Mouse (Mus musculus): ENCODE data around the gene 1700001K19Rik.

Gene 1700001K19Rik

DNA sequence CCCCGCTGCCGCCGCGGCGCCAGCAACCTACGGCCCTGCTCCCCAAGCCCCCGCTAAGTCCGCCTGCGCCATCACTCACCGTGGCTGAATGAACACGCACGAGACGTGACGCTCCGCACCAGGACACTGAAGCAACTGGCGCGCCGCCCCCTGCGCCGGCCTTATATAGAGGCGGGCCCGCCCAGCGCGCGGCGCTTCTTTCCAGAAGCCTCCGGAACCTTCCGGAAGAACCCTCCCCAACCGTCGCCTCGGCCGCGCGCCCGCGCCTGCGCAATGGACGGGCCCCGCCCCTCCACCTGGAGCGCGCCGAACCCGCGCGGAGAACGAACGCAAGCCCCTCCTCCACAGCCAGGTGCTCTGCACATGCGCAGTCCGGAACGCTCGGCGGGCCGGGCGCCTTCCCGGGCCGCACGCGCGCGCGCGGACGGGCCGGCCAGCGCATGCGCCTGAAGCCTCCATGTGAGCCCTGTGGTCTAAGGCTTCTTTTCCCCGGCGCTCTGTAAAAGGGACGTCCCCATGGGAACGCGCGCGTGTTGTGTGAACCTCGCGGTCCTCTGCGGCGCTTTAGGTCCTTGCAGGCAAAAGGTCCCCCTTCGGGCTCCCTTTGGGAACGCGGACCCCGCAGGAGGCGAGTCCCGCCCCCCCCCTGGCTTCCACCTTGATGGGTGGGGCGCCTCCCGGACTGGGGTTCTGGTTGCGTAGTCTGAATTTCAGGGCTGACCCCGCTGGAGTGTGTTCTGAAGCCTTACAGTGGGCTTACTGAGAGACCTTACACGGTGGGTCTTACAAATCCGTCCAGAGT is 14.0 kb upstream of the 1700001K19Rik start:
- under 1% methylated on average over 89 of the region's 89 CpGs for WGBS

DNA sequence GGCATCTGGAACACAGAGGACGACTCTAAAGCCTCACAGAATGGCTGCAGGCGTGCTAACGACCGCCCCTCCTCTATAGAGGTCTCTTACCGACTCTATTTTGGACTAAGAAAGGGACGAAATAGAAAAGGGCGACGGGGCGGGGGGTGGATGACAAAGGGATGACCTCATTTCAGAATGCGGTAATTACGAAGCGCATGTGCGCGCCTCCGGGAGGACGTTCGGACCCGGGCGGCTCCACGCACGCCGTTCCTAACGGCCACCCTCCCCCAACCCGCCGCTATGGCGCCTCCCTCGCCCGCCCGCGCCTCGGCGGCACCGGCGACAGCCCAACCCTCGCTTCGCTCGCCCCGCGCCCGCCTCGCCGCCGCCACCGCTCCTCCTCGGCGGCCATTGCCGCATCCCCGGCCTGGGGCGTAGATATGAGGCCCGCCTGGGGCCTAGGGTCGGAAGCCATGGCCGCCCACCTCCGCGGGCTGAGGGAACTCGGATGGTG is 13.3 kb upstream of the 1700001K19Rik start:
- WGBS = under 1% methylated on average over 55 of the region's 55 CpGs

DNA sequence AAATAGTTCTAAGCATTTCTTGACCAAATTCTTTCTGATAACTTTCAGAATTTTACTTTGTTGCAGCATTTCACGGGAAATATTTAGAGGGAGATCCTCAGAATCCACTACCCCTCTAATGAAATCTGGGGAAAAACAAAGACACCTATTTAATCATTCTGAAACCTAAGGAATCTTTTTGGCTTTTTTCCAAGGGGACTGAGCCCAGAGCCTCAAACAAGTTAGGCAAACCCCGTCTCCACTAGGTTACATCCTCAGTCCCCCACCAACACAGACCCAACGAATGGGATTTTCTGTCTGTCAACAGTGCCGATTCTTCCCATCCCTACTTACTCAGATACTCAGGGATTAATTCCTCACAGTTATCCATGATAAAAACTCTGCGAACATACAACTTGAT is 11.0 kb upstream of the 1700001K19Rik start:
- 57% methylated on average over 5 of the region's 5 CpGs for WGBS

DNA sequence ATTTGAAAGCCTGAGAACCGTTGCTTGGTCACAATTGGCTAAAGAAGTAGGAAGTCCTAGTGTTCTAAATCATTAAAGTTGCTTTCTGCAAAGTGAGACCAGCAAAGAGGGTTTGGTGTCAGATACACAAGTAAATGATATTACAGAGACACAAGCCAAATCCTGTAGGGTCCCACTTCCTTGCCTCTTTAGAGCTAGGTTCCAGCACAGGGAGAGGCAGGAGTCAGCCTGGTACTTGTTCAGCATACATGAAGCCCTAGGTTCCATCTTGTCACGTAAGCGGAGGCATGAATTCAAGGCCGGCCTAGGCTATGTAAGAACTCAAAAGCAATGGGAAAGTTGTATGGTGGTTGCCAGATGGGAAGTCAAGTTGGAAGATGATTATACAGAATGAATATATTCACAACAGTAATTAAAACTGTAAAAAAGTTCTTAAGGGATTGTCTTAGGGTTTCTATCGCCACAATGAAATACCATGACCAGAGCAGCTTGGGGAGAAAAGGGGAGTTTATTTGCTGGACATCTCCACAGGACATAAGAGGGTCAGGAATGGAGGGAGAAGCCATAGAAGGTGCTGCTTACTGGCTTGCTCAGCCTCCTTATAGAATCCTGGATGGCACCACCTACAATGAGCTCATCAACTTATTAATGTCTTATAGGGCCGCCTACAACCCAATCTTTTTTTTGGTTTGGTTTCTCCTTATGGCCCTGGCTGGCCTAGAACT is 7.7 kb upstream of the 1700001K19Rik start:
- 73% methylated on average over 6 of the region's 6 CpGs for WGBS

DNA sequence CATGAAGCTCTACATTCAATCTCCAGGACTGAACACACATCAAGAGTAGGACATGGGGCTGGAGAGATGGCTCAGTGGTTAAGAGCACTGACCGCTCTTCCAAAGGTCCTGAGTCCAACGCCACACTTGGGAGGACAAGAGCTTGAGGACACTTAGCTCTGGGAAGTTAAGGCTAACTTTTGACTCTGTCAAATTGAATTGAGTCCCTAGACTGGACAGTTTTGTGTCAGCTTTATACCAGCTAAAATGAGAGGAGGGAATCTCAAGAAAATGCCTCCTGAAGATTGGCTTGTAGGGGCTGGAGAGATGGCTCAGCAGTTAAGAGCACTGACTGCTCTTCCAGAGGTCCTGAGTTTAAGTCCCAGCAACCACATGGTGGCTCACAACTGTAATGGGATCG is 6.5 kb upstream of the 1700001K19Rik start:
- 89% methylated on average over 3 of the region's 3 CpGs for WGBS

DNA sequence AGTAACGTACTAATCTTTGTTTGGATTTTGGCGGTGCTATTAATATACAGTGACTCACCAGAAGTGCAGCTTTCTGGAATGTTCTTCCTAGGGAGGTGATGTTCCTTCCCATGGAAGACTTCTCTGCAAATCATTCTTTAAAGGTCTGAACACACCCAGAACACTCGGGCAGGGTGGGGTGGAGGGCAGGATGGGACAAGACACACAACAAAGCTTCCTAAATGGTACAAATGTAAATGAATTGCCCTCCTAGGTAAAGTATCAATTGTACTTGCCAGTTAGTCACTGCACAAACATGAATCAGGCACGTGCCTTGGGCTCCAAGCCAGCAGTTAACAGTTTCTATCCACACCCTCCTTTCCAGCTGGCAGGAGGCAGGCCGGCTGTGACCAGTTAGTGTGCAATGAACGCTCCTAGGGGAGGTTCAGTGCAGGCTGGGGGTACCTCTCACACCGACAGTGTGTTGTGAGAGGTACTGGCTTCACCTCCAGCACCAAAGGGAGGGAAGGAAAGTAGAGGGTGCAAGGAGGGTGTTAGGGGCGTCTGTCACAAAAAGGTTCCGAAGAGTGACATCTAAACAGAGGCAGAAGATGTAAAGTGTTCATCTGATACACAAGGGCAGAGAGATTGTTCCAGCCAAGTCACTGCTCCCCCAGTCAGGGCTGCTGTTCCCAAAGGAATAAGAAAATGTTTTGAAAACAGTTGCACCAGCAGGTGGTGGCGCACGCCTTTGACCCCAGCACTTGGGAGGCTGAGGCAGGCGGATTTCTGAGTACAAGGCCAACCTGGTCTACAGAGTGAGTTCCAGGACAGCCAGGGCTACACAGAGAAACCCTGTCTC is 5.7 kb upstream of the 1700001K19Rik start:
- WGBS = 40% methylated on average over 12 of the region's 12 CpGs

DNA sequence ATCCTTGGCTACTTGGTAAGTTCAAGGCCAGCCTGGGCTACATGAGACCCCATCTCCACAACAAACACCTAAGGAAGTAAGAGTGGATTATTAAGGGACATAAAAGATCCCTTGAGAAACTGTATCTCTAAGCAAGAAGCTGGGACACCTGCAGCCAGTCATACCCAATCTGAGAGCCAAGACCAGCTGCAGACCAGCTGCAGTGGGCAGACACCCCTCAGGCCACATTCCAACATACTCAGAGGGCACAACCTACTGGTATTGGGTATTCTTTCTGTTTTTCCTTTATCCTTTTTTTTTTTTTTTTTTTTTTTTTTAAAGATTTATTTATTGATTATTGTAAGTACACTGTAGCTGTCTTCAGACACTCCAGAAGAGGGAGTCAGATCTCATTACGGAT is 1.2 kb upstream of the 1700001K19Rik start:
- no CpG with 5 or more reads among the region's 1 CpGs for WGBS

DNA sequence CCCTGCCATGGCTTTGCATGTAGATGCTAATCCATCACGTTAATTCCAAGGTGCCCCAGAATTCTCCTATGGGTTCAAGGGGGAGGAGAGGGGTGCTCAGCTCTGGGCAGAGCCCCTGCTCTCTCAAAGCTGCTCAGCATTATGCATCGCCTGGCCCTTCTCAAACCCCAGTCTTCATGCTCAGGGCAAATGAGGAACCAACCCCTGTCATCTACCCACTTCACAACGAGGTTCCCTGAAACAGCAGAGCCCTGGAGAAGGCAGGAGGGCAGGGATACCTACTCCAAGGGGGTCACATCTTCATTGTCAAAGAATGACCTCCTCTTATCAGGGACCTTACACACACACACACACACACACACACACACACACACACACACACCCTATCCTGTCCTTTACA is 541 bp downstream of the 1700001K19Rik start:
- WGBS = 43% methylated on average over 3 of the region's 3 CpGs

DNA sequence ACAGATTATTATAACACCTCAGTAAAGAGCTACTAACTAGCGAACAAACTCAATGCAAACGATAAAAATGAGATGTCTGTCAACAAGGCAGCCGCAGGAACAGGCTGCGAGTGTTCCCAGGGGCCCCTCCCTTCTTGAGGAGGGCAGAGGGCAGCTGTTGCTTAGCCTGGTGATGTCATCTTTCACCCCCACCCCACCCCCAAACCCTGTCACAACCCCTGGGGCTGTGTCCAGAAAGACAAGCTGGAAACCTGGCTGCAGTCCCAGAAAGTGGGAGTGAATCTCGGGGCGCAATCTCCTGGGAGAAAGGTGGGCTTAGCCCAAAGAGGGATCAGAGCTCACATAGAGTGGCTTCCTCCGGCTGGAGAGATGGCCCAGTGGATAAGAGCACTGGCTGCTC is 1.2 kb downstream of the 1700001K19Rik start:
- WGBS = 33% methylated on average over 7 of the region's 7 CpGs

DNA sequence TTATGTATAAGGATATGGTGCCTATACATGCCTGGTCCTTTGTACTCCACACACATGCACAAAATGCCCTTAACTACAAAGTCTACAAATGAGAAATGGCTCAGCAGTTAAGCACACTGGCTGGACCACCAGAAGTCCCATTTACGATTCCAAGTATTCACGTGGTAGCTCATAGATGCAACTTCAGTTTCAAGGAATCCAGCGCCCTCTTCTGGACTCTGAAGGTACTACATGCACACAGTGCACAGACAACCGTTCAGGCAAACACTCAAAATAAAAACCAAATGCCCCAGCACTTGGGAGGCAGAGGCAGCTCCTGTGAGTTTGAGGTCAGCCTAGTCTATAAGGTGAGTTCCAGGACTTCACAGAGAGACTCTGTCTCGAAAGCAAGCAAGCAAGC is 8.2 kb downstream of the 1700001K19Rik start:
- 50% methylated on average over 5 of the region's 5 CpGs for WGBS

DNA sequence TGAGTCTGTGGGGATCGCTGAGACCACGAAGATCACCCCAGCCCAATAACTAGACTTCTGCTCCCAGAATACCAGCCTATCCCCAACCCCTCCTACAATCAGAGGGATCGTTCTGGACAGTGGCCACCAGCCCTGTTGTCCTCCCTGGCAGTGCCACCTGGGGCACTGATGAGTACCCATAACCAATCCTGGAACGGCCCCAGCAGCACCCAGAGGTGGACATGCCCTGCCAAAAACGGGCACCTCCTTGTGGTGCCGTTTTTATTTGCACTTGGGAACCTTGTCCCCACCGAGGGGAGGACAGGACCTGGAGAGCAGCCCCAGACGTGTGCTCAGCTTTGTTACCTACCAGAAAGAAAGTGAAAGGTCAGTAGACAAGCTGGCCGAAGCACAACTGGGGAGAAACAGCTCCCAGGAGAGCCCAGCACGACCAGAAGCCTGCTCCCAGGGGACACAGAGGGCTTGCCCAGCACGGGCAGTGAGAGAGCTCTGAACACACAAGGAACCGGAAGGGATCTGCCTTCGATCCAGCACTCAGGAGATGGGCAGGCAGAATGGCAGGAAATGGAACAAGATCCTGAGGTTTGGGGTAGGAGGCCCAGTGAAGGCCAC is 14.8 kb downstream of the 1700001K19Rik start:
- WGBS = 75% methylated on average over 13 of the region's 13 CpGs

DNA sequence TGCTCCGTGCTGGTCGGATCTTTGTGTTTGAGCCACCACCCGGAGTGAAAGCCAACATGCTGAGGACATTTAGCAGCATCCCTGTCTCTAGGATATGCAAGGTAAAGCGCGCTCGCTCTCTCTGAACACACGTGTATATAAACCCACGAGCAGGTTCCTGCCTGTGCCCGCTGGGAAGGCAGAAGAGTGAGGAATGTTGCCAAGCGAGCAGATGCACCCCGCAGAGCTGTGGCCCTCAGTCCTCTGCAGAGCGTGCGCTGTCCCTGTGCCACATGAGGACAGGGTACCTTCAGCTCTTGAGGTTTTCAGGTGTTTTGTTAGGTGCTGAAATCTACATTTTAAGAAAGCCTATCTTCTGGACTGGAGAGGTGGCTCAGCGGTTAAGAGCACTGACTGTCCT is 20.7 kb downstream of the 1700001K19Rik start:
- WGBS = 81% methylated on average over 14 of the region's 14 CpGs

DNA sequence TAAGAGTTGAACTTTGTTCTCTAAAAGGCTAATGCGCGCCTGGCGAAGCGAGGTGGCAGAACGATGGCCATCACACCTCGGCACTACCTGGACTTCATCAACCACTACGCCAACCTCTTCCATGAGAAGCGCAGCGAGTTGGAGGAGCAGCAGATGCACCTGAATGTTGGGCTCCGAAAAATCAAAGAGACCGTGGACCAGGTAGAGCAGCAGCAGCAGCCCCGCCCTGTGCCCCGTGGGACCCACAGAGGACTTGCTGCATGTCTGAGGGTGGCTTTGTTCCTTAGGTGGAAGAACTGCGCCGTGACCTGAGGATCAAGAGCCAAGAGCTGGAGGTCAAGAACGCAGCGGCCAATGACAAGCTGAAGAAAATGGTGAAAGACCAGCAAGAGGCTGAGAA is 31.0 kb downstream of the 1700001K19Rik start:
- WGBS = 95% methylated on average over 17 of the region's 17 CpGs

DNA sequence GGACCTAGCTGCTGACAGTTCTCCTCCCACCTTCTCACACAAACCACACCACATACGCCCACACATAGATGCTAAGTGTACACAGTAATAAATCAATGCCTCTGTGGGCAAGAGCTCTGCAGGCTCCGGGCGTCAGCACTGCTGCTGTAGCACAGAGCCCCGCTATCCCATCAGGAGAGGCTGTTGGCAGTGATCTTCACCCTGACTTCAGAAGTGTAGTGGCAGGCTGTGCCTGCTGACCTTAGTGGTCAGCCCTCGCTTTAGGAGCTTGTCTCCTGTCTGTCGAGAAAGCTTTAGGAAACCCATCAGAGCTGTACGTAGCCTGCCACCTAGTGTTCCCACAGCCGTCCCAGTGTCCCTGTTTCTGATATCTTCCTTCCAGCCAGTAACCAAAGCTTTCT is 32.2 kb downstream of the 1700001K19Rik start:
- WGBS = 61% methylated on average over 8 of the region's 8 CpGs

DNA sequence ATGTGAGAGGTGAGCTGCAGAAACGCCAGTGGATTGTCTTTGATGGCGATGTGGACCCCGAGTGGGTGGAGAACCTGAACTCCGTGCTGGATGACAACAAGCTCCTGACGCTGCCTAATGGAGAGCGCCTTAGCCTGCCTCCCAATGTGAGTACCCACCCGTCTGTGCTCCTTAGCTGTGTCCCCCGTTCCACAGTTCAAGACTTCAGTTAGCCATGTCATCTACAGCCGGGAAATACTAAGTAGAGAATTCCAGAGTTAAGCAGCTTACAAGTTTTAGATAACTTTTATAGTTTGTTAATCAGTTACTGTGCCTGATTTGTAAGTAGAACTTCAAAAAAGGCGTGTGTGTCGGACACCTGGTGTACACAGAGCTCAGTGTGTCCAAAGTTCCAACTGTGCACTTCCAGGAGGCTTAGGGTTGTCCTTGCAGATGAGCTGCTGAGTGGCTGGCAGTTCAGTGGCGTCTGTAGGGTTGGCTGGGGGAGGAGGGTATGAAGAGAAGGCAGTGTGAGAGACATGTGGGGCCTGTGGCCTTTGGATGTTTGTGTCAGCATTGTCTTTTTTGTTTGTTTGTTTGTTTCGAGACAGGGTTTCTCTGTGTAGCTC is 44.8 kb downstream of the 1700001K19Rik start:
- 87% methylated on average over 13 of the region's 13 CpGs for WGBS

DNA sequence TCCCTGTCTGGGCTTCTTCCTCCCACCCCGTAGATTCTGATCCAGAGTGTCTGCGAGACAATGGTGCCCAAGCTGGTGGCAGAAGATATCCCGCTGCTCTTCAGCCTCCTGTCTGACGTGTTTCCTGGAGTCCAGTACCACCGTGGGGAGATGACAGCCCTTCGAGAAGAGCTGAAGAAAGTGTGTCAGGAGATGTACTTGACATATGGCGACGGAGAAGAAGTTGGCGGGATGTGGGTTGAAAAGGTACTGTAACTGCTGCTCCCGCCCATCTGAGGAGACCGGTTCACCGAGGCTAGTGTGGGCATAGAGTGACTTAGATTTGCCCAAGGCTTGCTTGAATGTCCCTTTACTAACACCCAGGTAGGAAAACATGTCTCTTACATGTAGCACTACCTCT is 46.1 kb downstream of the 1700001K19Rik start:
- 62% methylated on average over 12 of the region's 12 CpGs for WGBS

DNA sequence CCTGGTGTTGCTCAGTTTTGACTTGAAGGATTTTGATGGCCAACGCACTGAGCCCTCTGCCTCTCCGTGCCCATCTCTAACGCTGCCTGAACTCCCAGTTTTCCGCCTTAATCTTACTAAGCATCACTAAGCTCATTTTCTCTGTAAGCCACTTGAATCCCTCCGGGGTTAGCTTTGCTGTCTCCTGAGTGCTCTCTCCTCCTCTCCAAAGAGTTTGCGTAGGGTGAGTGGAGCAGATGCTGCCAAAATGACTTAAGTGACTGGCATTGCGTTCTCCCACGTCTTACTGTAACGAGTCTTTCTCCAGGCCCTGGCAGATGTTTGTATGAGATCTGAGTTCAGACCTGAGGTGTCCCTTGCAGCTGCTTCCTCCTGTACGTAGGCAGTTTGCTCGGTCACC is 52.4 kb downstream of the 1700001K19Rik start:
- WGBS = 69% methylated on average over 11 of the region's 11 CpGs
